Mouse (Mus musculus) liver, postnatal 0 days (tissue): Measurements from ENCODE around the gene Wipf1. TPM values are rescaled to one million over a fixed set of nuclear protein-coding genes. Genes with fewer than 3 reads are reported as not detected.

Source experiments
- ATAC-seq: fragments of 200-750 bp; cut with Nextera tagmentation; 2 replicates; pipeline ENCODE4 v1.8.0; 2017; ENCODE audit warnings: mild to moderate bottlenecking, moderate library complexity
- DNase-seq: peaks from one replicate; pipeline ENCODE4 v3.0.0-alpha.2; 2016
- H3K27ac ChIP-seq: fragments of 300-500 bp; sonication (generic); 2 replicates; pipeline ENCODE4 v1.5.1; 2014; ENCODE audit warnings: antibody characterized with exemption, moderate library complexity, mild to moderate bottlenecking, low read depth
- H3K27me3 ChIP-seq: fragments of 300-500 bp; sonication (generic); 2 replicates; pipeline ENCODE4 v1.6.1; 2014; ENCODE audit warnings: low read length, control low read depth, mixed read lengths; ENCODE audit not compliant: insufficient read depth
- H3K36me3 ChIP-seq: fragments of 300-500 bp; sonication (generic); replicated peaks from 2 replicates; pipeline ENCODE4 v1.6.1; 2014; ENCODE audit warnings: mild to moderate bottlenecking, control low read depth, low read length, moderate library complexity, mixed read lengths; ENCODE audit not compliant: insufficient read depth
- H3K4me1 ChIP-seq: fragments of 300-500 bp; sonication (generic); 2 replicates; pipeline ENCODE4 v1.6.1; 2014; ENCODE audit warnings: antibody characterized with exemption, mild to moderate bottlenecking, control low read depth; ENCODE audit not compliant: insufficient read depth
- H3K4me2 ChIP-seq: fragments of 300-500 bp; sonication (generic); 2 replicates; pipeline ENCODE4 v1.6.1; 2014; ENCODE audit warnings: low read depth, mild to moderate bottlenecking, low read length, moderate library complexity, mixed read lengths
- H3K4me3 ChIP-seq: fragments of 300-500 bp; sonication (generic); 2 replicates; pipeline ENCODE4 v1.5.1; 2014; ENCODE audit warnings: low read depth, low read length
- H3K9ac ChIP-seq: fragments of 300-500 bp; sonication (generic); replicated peaks from 2 replicates; pipeline ENCODE4 v1.6.1; 2014; ENCODE audit warnings: mild to moderate bottlenecking, moderate library complexity
- H3K9me3 ChIP-seq: fragments of 300-500 bp; sonication (generic); 2 replicates; pipeline ENCODE4 v1.6.1; 2016; ENCODE audit warnings: mild to moderate bottlenecking, control low read depth, low read length, mixed read lengths
- CTCF ChIP-seq: sonication (generic); IDR thresholded peaks from 2 replicates; pipeline ENCODE4 v1.5.1; 2016; ENCODE audit warnings: antibody characterized with exemption, low read depth
- EP300 ChIP-seq: IDR thresholded peaks from 2 replicates; pipeline ENCODE4 v1.6.1; 2016; ENCODE audit warnings: antibody characterized with exemption, low read depth, mild to moderate bottlenecking
- WGBS: fragments of 180-500 bp; shearing (Covaris S2); extraction: QIAGEN DNeasy Blood & Tissue Kit; methylation state at CpG from one replicate; pipeline ENCODE4 v1.1.7; 2014; ENCODE audit not compliant: insufficient replicate concordance; 5-methylcytosine and 5-hydroxymethylcytosine counted together
- polyA plus RNA-seq: library from polyadenylated mRNA; unstranded; fragments of >200 nt; fragmentation: Nextera tagmentation; extraction: Ambion mirVana; gene quantifications from 2 replicates; pipeline ENCODE4 v1.2.1, GENCODE M21; 2015

The Wipf1 gene
- polyA plus RNA-seq, 1 experiment from 2014 or later, result 4.3 TPM

GRCm38 (mm10) chr2:73514178-73514577, 15.4 kb downstream of the Wipf1 start:
- Histone ChIP-seq H3K4me2 (no peak overlapping the region), H3K27ac (no peak overlapping the region), H3K9me3 (no peaks in the 10 kb centered on the region), H3K36me3 (no peaks in the 10 kb centered on the region), H3K4me3 (no peak overlapping the region), H3K27me3 (no peaks in the 10 kb centered on the region), H3K9ac (no peak overlapping the region), H3K4me1 (peaks cover 16% of the 10 kb centered on the region)
- TF ChIP-seq CTCF, result no peak
- TF ChIP-seq EP300, result no peak
- 85% methylated on average over 6 of the region's 6 CpGs for WGBS
- no peak for DNase-seq
- no peak for ATAC-seq

DNA sequence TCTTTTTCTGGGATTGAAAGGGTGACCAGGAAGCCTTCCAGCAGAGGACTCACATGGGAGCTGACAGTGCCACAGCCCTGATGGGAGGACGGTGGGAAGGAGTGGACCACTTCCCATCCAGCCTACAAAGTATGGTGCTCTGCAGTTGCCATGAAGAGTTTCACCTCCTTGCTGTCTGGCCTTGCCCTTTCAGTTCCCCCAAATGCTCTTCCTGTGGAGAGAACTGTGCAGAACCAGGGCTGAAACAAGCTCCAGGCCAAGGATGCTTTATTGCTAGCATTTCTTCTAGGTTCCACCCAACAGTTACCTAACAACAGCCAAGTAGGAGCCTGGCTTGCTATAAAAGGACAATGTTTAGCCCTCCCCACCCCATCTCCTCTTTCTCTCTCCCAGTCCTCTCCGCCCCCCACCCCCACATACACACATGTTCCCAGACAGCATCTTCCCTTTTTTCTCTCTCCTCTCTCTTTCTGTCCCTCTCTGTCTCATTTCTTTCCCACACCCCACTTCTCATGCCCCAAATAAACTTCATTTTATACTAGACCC, 16.3 kb downstream of the Wipf1 start:
- no peak overlapping the region for H3K4me2 ChIP-seq
- peaks cover 19% of the 10 kb centered on the region for H3K4me1 ChIP-seq
- DNase-seq (no peak), ATAC-seq (no peak)
- H3K9ac ChIP-seq, result no peak overlapping the region
- no peaks in the 10 kb centered on the region for H3K27me3 ChIP-seq
- H3K27ac ChIP-seq, result 0 out of 2 replicates have a peak overlapping the region, but pooled peaks have one; percentile 60
- 60% methylated on average over 2 of the region's 2 CpGs for whole genome bisulfite sequencing
- TF ChIP-seq EP300 (no peak), CTCF (no peak)
- no peak overlapping the region for H3K4me3 ChIP-seq
- no peaks in the 10 kb centered on the region for H3K36me3 ChIP-seq
- no peaks in the 10 kb centered on the region for H3K9me3 ChIP-seq

- TF ChIP-seq CTCF (no peak), EP300 (no peak)
- Histone ChIP-seq H3K4me3 (no peak overlapping the region), H3K4me1 (peaks cover 19% of the 10 kb centered on the region), H3K9ac (no peak overlapping the region), H3K36me3 (no peaks in the 10 kb centered on the region), H3K27me3 (no peaks in the 10 kb centered on the region), H3K27ac (peak overlapping the region; percentile 60), H3K9me3 (no peaks in the 10 kb centered on the region), H3K4me2 (no peak overlapping the region)
- WGBS, result 45% methylated on average over 3 of the region's 3 CpGs
- 0 out of 2 replicates have a peak, but pooled peaks have one; percentile 32 for ATAC-seq
- DNase-seq, result no peak
Measured at GRCm38 (mm10) chr2:73512044-73512443, 17.5 kb downstream of the Wipf1 start.

DNA sequence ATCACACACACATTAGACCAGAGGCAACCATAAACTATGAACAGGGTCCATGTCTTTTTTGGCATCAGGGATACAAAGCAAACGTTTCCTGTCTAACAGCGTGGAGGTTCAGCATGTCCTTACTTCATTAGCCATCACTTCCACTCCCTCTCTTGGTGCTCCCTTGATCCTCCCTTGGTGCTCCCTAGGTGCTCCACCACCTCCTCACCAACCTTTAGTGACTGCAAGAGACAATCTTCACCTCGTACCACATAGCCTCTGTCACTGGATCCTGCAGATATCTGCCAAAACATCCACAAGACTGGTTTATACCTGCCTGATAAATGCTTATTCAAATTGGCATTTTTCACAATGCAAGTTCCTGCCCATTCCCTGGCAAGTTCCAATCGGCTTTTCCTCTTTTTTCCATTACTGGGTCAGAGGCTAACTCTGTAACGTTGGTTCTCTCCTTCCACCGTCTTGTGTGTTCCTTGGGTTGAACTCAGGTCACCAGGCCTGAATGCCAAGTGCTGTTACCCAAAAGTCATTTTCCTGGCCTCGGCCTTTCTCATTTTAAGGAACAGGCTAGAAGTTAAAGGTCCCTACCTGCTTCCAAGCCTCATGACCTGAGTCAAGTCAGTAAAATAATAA, 18.7 kb downstream of the Wipf1 start:
- WGBS, result 67% methylated on average over 7 of the region's 7 CpGs
- H3K4me2 ChIP-seq, result no peak overlapping the region
- no peak for ATAC-seq
- H3K9ac ChIP-seq, result no peak overlapping the region
- no peaks in the 10 kb centered on the region for H3K9me3 ChIP-seq
- H3K27ac ChIP-seq, result no peak overlapping the region
- H3K4me1 ChIP-seq, result peaks cover 19% of the 10 kb centered on the region
- H3K4me3 ChIP-seq, result no peak overlapping the region
- no peaks in the 10 kb centered on the region for H3K36me3 ChIP-seq
- TF ChIP-seq EP300 (no peak), CTCF (no peak)
- no peak for DNase-seq
- no peaks in the 10 kb centered on the region for H3K27me3 ChIP-seq

GRCm38 (mm10) chr2:73510025-73510288, 19.6 kb downstream of the Wipf1 start:
- no peaks in the 10 kb centered on the region for H3K36me3 ChIP-seq
- H3K4me2 ChIP-seq, result no peak overlapping the region
- H3K4me1 ChIP-seq, result peaks cover 19% of the 10 kb centered on the region
- no peaks in the 10 kb centered on the region for H3K9me3 ChIP-seq
- no peaks in the 10 kb centered on the region for H3K27me3 ChIP-seq
- no peak overlapping the region for H3K4me3 ChIP-seq
- TF ChIP-seq EP300, result no peak
- no peak for TF ChIP-seq CTCF
- 0 out of 2 replicates have a peak overlapping the region, but pooled peaks have one; percentile 53 for H3K27ac ChIP-seq
- ATAC-seq, result no peak
- DNase-seq, result no peak
- no peak overlapping the region for H3K9ac ChIP-seq
- WGBS, result 61% methylated on average over 3 of the region's 3 CpGs

DNA sequence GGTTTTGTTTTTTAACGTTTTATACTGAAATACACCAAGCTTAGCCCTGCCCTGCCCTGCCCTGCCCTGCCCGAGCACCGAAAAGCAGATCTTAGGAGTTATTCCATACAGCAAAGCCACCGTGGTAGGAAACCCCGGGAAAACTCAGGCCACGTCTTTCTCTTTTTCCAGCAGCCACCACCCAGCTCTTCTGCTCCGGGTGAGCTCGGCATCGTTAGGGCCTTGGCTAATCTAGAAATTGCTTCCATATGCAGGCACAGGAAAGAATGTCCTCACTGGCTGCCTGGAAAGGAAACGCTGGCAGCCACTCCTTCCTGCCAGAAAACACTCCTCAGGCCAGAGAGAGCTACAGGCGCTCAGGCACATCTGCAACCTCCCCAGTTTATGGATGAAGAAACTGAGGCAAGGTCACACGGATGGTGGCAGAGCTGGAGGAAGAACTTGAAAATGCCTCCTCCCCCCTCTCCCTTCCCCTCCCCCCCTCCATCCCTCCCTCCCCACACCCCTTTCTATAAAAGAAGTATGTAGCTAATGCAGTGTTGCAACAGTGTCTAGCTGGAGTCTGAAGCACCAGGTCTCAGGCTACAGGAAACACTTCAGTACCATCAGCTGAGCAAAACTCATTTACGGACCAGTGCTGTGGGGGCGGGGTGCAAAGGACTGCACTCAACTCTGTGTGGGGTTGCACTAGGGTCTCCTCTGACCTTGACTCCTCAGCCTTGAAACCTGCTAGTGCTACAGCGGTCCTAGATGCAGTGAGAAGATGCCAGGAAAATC, 20.1 kb downstream of the Wipf1 start:
- Histone ChIP-seq H3K9me3 (no peaks in the 10 kb centered on the region), H3K9ac (0 out of 2 replicates have a peak overlapping the region, but pooled peaks have one; percentile 28), H3K36me3 (no peaks in the 10 kb centered on the region), H3K4me1 (peaks cover 19% of the 10 kb centered on the region), H3K4me2 (peak overlapping the region; percentile 3), H3K4me3 (no peak overlapping the region), H3K27ac (peak overlapping the region; percentile 66), H3K27me3 (no peaks in the 10 kb centered on the region)
- ATAC-seq, result peak; percentile 18; the same call in 1 of the 2 replicates
- 36% methylated on average over 15 of the region's 15 CpGs for WGBS
- no peak for DNase-seq
- TF ChIP-seq EP300 (0 out of 2 replicates have a peak, but pooled peaks have one; percentile 12), CTCF (no peak)
